Mouse (Mus musculus) heart, adult 8-10 months (tissue): ENCODE data around the gene Wipf3. TPM values are rescaled to one million over a fixed set of nuclear protein-coding genes. Genes with fewer than 3 reads are reported as not detected.
A peak's percentile ranks its signal among the peaks of the same experiment; 100 is the strongest.

Experiments used
- DNase-seq: peaks from one replicate; pipeline ENCODE4 v3.0.0; 2022; ENCODE audit warnings: low spot score
- total RNA-seq, 4 experiments: library from RNA; stranded (reverse); gene quantifications; 2 replicates each; pipeline ENCODE4 v1.2.4; 2022

The Wipf3 gene
- total RNA-seq, 4 experiments from 2014 or later, result 28.5 to 45.5 (median 37.8) TPM

GRCm38 (mm10) chr6:54432191-54432590 is 2.8 kb downstream of the Wipf3 start:
- DNase-seq, result no peak

DNA sequence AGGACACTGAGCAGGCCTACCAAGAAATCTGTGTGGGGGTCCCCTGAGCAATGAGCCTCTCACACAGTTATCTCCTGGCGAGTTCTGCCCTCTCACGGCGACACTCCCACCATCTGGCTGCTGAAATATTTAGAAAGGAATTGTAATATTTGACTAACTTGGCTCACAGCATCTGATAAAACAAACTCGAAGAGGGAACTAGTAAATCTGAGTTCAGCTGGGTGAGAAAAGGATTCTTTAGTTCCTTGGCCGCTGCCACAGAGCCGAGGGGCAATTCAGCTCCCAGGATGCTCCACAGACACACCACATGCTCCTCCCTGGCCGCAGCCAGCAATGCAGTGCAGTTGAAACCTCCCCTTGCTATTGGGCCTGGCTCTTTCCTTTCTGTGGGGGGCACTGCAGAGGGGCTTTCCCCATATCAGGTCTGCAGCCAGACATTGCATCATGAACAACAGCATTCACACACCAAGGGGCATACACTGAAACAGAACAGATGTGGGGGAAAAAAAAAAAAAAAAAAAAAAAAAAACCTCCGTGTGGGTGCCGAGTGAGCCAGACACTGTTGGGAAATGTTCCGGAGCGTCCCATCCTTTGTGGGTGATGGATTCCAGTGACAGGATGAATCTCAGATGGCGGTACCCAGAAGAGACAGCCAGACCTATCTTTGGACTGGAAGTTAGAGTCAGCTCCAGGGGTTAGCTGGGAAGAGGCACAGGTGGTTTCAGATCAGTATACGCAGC is 3.6 kb downstream of the Wipf3 start:
- no peak for DNase-seq

DNA sequence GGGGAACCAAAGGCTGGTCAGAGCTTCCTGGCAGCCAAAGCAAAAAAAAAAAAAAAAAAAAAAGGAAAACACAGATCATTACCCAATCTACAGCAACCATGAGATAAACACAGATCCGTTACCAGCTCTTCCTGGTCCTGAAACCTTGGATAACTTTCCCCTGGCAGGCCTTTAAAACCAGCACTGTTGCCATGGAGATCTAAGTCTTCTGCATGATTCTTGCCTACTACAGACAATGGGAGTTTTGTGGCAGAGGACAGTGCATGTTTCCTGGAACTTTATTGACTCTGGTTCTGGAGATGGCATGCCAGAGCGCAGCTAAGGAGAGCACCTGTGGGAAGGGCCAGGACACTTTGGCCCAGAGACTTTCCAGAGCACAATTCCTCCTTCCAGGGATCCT is 4.8 kb downstream of the Wipf3 start:
- DNase-seq, result no peak

DNA sequence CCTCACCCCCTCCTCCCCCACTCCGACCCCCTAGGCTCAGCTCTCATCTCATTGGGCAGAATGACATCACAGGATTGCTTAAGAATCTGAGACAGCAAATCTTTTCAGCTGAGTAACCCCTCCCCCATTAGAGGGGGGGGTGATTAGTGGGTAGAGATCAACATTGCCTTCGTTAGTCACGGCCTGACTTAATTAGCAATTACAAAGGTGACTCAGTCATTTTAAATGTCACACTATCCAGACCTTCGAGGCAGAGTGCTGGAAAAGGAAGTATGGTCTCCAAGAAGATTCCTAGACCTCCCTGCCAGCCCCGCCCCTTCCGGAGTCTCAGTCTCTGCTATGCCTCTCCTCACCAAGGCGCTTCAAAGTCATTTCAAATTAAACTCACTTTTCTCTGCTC is 6.3 kb downstream of the Wipf3 start:
- no peak for DNase-seq

GRCm38 (mm10) chr6:54436286-54436685 is 6.9 kb downstream of the Wipf3 start:
- no peak for DNase-seq

DNA sequence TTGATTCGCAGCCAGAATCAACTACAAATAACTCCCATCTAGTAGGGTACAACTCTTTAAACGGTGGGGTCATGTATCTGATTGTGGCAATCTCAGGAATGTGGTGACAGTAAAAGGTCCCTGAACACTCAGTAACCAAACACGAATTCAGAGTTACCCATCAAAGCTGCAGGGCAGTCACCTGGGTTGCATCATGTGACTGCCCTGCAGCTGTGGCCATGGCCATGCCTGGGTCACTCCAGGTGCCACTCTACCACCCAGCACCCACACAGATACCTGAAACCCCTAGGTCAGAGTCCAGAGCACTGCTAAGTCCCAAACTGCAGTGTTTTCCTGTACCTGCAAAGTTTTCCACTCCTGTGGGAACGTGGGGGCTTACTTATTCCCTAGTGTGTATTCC is 9.1 kb downstream of the Wipf3 start:
- DNase-seq, result no peak

- DNase-seq, result no peak
These were observed 11.3 kb downstream of the Wipf3 start for GRCm38 (mm10) chr6:54440658-54441057.

DNA sequence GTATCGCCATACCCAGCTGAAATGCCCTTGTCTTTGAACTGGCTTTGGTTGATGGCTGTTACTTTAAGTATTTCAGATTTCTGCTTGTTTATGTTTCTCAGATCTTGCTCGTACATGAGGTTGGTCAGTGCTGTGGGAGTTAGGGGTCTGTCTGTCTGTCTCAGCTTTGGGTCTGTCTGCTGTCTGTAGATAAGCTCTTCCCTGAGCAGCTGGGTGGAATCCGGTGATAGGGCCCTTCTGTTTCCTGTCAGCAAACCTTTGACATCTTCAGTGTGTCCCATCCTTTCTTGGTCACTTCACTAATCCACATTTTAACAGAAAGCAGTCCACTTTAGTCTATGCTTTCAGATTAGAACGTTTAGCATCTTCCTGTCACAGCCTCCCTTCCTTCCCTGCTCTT is 14.3 kb downstream of the Wipf3 start:
- no peak for DNase-seq

GRCm38 (mm10) chr6:54444086-54444485 is 14.7 kb downstream of the Wipf3 start:
- DNase-seq, result no peak

- no peak for DNase-seq
These were observed 15.9 kb downstream of the Wipf3 start for GRCm38 (mm10) chr6:54445249-54445818.

DNA sequence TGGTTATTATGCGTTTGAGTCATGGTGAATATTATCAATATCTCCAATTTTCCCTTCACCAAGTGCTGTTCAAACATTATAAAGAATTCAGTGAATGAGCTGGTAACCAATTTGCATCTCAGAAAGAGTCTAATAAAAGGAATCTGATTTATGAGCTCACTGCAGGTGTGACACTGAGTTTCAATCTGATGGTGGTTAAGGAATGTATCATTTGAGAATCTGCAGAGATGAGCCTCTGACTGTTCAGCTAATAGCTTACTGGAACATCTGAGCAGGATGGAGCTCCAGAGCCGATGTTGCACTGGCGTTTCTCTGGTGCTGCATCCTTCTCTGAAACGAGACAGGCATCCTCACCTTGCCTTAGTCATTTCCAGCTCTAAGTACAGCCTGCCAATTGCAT is 17.9 kb downstream of the Wipf3 start:
- DNase-seq, result no peak

DNA sequence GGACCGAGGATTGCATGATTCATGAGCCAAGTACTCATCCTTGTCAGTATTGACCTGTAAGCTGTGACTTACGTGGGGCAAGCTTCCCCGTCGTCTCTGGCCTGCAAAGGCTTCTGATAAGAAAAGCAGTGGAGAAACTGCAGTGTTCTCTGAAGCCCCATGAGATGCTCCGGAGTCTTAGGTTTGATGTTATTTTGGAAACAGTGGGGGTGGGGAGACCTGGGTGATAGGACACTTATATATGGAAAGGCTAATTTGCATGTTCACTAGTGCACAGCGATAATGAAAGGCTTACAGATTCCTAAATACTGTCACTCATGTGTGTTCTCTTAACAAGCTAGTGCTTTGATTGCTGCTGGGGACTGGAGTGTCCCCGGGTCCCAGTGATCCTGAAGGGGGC is 30.3 kb downstream of the Wipf3 start:
- no peak for DNase-seq

DNA sequence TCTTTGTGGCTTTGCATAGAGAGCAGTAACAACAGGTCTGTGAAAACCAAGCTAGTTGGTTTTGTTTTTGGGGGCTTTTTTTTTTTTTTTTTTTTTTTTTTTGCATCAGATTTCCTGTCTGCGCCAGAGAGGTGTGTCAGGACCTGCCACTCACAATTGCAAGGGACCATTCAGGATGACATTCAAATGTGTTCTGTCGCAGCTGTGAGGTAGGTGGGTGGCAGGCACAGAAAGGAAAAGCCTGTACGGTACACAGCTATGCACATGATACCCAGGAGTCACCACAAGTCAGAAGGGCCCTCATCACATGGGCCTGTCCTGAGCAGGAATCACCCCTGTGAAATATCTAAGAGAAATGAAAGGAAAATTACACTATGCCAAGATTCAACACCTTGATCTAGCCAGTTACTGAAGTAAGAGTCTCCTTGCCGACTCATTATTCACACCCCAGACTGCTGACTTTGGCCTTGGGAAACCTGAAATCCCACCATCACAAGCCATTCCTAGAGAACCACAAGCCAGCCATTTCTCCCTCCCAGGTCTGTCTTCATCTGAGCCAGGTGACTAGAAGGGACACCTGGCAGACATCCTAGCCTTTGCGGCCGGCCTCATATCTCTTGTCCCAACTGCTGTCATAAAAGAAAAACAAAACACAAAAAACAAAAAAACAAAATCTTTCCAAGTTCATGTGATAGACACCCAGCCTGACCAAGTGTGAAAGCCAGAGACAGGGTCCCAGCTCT is 30.9 kb downstream of the Wipf3 start:
- DNase-seq, result no peak

GRCm38 (mm10) chr6:54460915-54461671 is 31.7 kb downstream of the Wipf3 start:
- no peak for DNase-seq

GRCm38 (mm10) chr6:54462766-54463165 is 33.4 kb downstream of the Wipf3 start:
- DNase-seq, result no peak

DNA sequence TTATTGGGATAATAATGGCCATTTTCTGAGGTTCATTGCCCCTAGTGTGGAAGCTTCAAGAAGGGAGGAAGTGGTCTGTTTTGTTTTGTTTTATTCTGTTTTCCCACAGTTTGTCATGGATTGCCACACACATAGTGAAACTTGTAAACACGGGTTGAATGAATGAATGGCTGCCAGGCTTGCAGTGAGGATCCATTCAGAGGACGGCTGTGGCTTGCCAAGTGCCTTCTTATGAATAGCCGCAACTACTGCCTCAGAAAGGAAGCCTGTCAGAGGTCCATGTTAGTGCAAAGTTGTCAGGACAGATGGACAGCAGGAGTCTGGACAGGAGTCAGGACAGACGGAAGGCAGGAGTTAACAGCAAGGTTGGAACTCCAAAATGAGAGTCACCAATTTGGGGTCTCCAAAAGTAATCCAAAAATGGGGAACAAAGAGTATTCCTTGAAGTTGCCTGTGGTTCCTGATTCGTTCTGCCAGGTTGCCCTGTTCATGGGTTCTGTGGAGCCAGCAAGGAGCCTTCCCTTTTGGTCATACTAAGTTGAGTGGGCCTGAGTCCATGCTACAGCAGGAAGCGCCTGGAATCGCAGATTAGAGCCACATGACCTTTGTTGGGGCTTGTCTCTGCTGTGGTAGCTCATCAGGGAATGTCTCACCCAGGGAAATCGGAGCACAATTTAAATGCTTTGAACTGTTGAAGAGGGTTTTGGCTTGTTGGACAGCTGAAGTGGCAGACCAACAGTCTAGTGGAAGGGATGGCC is 34.5 kb downstream of the Wipf3 start:
- no peak for DNase-seq

DNA sequence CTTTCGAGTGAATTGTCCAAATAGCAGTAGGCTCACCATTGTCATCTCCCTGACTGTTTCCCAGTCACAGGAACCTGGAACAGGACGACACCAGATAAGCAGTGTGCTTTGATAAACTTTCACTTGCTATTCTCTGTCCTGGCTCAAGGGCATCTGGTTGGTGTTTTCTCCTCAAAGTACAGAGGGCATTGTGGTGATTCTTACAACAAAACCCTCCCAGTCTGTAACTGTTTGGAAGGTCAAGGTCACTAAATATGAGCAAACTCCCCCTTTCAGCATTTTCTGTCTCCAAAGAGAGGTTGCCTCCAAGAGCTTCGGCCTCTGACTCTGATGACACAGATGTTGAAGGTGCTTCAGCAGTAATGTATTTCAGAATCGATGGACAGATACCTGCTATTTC is 35.5 kb downstream of the Wipf3 start:
- DNase-seq, result no peak

DNA sequence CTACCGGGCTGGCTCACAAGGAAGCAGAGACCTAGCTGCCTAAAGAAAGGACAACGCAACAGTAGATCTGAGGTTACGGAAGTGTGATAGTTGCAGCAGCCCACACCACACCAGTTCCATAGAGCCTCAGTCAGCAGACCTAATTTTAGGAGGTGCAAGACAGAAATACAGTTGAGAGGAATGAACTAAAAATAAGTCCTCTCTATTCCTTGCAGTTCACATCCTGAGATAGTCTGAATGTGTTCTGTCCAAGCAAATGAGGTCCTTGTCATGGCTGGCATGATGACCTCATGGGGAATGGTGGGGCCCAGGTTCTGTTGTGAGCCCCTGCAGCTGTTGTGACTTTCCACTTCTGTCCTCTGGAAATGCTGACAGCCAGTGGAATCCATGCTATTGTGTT is 38.0 kb downstream of the Wipf3 start:
- DNase-seq, result peak; percentile 40

DNA sequence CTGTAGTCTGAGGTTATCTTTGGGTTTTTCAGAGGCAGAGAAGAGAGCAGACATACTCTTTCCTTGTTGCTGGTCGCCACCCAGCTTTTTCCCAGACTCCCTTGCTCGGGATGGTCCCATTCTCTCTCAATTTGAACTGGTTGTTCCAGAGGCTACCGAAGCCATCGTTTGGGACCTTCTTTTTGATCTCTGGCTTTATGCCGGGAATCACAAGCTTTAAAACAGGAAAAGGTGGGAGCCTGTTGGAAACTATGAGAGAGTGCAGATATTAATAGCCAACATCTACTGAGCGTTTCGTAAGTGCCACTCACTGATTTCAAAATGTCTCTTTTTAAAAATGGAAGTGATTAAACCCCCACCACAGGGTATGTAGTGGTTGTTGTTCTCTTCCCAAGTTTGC is 42.5 kb downstream of the Wipf3 start:
- peak; percentile 65 for DNase-seq

DNA sequence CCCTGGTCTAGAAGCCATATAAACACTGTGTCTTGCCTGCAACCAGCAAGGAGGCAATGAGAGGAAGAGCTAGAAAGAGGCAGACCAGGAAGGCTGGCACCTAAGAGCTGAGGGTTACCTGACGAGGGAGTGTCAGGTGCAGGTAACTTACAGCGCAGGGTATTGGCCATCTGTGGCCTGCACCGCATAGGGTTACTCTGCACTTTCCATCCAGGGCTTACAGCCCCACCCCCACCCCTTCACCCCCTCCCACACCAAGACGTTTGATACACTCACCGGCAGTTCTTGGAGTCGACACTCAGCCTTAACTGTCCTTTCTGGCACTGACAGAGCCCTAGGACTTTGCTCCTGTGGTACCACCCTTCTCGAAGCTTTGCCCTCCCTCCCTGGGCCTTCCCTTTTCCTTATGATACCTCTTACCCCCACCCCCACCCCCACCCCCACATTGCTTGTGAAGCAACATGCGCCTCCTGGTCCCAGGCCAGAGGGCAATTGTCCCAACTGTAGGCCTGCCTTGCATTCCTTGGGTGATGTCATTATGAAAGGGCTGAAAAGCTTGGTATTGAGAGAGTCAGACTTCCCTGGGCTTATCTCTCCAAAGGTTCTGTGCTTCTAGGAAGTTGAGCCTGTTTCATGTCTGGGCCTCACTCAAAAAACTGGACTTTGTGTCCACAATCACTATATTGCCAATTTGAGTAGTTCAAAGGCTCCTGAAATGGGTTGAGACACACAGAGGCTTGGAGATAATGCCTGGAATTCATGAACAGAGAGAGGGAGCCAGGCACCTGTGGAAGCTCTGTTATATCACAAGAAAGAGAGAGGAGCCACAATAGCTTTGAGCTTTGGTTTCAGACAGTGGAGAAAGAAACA is 43.7 kb downstream of the Wipf3 start:
- no peak for DNase-seq
